Mouse (Mus musculus): Measurements from ENCODE around the gene Dok5.

The Dok5 gene

GRCm38 (mm10) chr2:170791332-170792017, 59.9 kb downstream of the Dok5 start:
- no peak for DNase-seq (ENCODE audit: low read depth, low spot score)

- DNase-seq (ENCODE audit: low read depth, low spot score): no peak
Measured at GRCm38 (mm10) chr2:170795242-170795641, 63.6 kb downstream of the Dok5 start.

- DNase-seq (ENCODE audit: low read depth, low spot score): no peak
Measured at GRCm38 (mm10) chr2:170802984-170803383, 71.4 kb downstream of the Dok5 start.

- DNase-seq (ENCODE audit: low read depth, low spot score): no peak
Measured at GRCm38 (mm10) chr2:170807555-170808258, 76.1 kb downstream of the Dok5 start.

GRCm38 (mm10) chr2:170808259-170808789, 76.7 kb downstream of the Dok5 start:
- DNase-seq (ENCODE audit: low read depth, low spot score): no peak

- peak; percentile 64 for DNase-seq (ENCODE audit: low read depth, low spot score)
Measured at GRCm38 (mm10) chr2:170811356-170811755, 79.7 kb downstream of the Dok5 start.

- no peak for DNase-seq (ENCODE audit: low read depth, low spot score)
Measured at GRCm38 (mm10) chr2:170816302-170816701, 84.7 kb downstream of the Dok5 start.

- no peak for DNase-seq (ENCODE audit: low read depth, low spot score)
Measured at GRCm38 (mm10) chr2:170817112-170817703, 85.6 kb downstream of the Dok5 start.

- DNase-seq (ENCODE audit: low read depth, low spot score): no peak
Measured at GRCm38 (mm10) chr2:170826821-170827441, 95.3 kb downstream of the Dok5 start.

- no peak for DNase-seq (ENCODE audit: low read depth, low spot score)
Measured at GRCm38 (mm10) chr2:170828757-170829156, 97.2 kb downstream of the Dok5 start.

GRCm38 (mm10) chr2:170829191-170829611, 97.6 kb downstream of the Dok5 start:
- no peak for DNase-seq (ENCODE audit: low read depth, low spot score)

- no peak for DNase-seq (ENCODE audit: low read depth, low spot score)
Measured at GRCm38 (mm10) chr2:170829988-170830387, 98.4 kb downstream of the Dok5 start.

- no peak for DNase-seq (ENCODE audit: low read depth, low spot score)
Measured at GRCm38 (mm10) chr2:170836862-170837261, 105.3 kb downstream of the Dok5 start.

- no peak for DNase-seq (ENCODE audit: low read depth, low spot score)
Measured at GRCm38 (mm10) chr2:170837363-170837762, 105.8 kb downstream of the Dok5 start.

GRCm38 (mm10) chr2:170837824-170838557, 106.4 kb downstream of the Dok5 start:
- DNase-seq (ENCODE audit: low read depth, low spot score): no peak

GRCm38 (mm10) chr2:170841441-170841965, 109.9 kb downstream of the Dok5 start:
- DNase-seq (ENCODE audit: low read depth, low spot score): no peak

GRCm38 (mm10) chr2:170845511-170845910, 113.9 kb downstream of the Dok5 start:
- DNase-seq (ENCODE audit: low read depth, low spot score): no peak

- DNase-seq (ENCODE audit: low read depth, low spot score): no peak
Measured at GRCm38 (mm10) chr2:170850058-170850457, 118.5 kb downstream of the Dok5 start.

- no peak for DNase-seq (ENCODE audit: low read depth, low spot score)
Measured at GRCm38 (mm10) chr2:170852337-170852736, 120.7 kb downstream of the Dok5 start.

GRCm38 (mm10) chr2:170855210-170855609, 123.6 kb downstream of the Dok5 start:
- no peak for DNase-seq (ENCODE audit: low read depth, low spot score)

GRCm38 (mm10) chr2:170856085-170856484, 124.5 kb downstream of the Dok5 start:
- no peak for DNase-seq (ENCODE audit: low read depth, low spot score)

Data from telencephalon, adult 2 months (tissue).